Mouse (Mus musculus) intestine, embryonic 15.5 days (tissue): ENCODE measurements around the gene Mmp2. TPM values are rescaled to one million over a fixed set of nuclear protein-coding genes. Genes with fewer than 3 reads are reported as not detected.

Experiments
- ATAC-seq: fragments of 200-750 bp; cut with Nextera tagmentation; 2 replicates; pipeline ENCODE4 v1.8.0; 2017; ENCODE audit warnings: moderate TSS enrichment, moderate library complexity
- H3K27ac ChIP-seq: fragments of 300-500 bp; sonication (generic); 2 replicates; pipeline ENCODE4 v1.5.1; 2015; ENCODE audit warnings: mild to moderate bottlenecking, inconsistent platforms
- H3K27me3 ChIP-seq: fragments of 300-500 bp; sonication (generic); replicated peaks from 2 replicates; pipeline ENCODE4 v1.6.1; 2015; ENCODE audit warnings: inconsistent platforms
- H3K36me3 ChIP-seq: fragments of 300-500 bp; sonication (generic); 2 replicates; pipeline ENCODE4 v1.6.1; 2015; ENCODE audit warnings: inconsistent platforms
- H3K4me1 ChIP-seq: fragments of 300-500 bp; sonication (generic); replicated peaks from 2 replicates; pipeline ENCODE4 v1.6.1; 2015; ENCODE audit warnings: inconsistent platforms
- H3K4me2 ChIP-seq: fragments of 300-500 bp; sonication (generic); replicated peaks from 2 replicates; pipeline ENCODE4 v1.6.1; 2015; ENCODE audit warnings: mild to moderate bottlenecking, inconsistent platforms
- H3K4me3 ChIP-seq: fragments of 300-500 bp; sonication (generic); replicated peaks from 2 replicates; pipeline ENCODE4 v1.5.1; 2015; ENCODE audit warnings: inconsistent platforms
- H3K9ac ChIP-seq: fragments of 300-500 bp; sonication (generic); 2 replicates; pipeline ENCODE4 v1.6.1; 2015; ENCODE audit warnings: inconsistent platforms
- H3K9me3 ChIP-seq: fragments of 300-500 bp; sonication (generic); 2 replicates; pipeline ENCODE4 v1.6.1; 2016; ENCODE audit warnings: inconsistent platforms
- WGBS: fragments of 180-500 bp; shearing (Covaris S2); methylation state at CpG from one replicate; pipeline ENCODE4 v1.1.7; 2015; 5-methylcytosine and 5-hydroxymethylcytosine counted together
- polyA plus RNA-seq: library from polyadenylated mRNA; unstranded; fragments of >200 nt; fragmentation: Nextera tagmentation; extraction: Ambion mirVana; gene quantifications from 2 replicates; pipeline ENCODE4 v1.2.1, GENCODE M21; 2015

Mmp2 gene
- polyA plus RNA-seq, 1 experiment from 2014 or later, result 159 TPM

GRCm38 (mm10) chr8:92817928-92818818, 8.9 kb upstream of the Mmp2 start:
- Histone ChIP-seq H3K9ac (no peak overlapping the region), H3K4me2 (no peak overlapping the region), H3K27me3 (no peaks in the 10 kb centered on the region), H3K4me1 (no peaks in the 10 kb centered on the region), H3K9me3 (no peaks in the 10 kb centered on the region), H3K36me3 (no peaks in the 10 kb centered on the region), H3K4me3 (no peak overlapping the region), H3K27ac (no peak overlapping the region)
- ATAC-seq, result peak; percentile 89
- WGBS, result 17% methylated on average over 6 of the region's 6 CpGs

GRCm38 (mm10) chr8:92821151-92821550, 5.9 kb upstream of the Mmp2 start:
- Histone ChIP-seq H3K36me3 (no peaks in the 10 kb centered on the region), H3K4me3 (no peak overlapping the region), H3K27ac (no peak overlapping the region), H3K9me3 (no peaks in the 10 kb centered on the region), H3K27me3 (no peaks in the 10 kb centered on the region), H3K4me2 (no peak overlapping the region), H3K4me1 (peaks cover 2% of the 10 kb centered on the region; the same call in 1 of the 2 replicates), H3K9ac (no peak overlapping the region)
- ATAC-seq, result no peak

- Histone ChIP-seq H3K27me3 (peaks cover 4% of the 10 kb centered on the region; the same call in 1 of the 2 replicates), H3K4me3 (no peak overlapping the region), H3K4me2 (no peak overlapping the region), H3K36me3 (no peaks in the 10 kb centered on the region), H3K9me3 (no peaks in the 10 kb centered on the region), H3K9ac (no peak overlapping the region), H3K4me1 (peaks cover 4% of the 10 kb centered on the region; the same call in 1 of the 2 replicates), H3K27ac (no peak overlapping the region)
- WGBS, result 52% methylated on average over 5 of the region's 5 CpGs
- ATAC-seq, result no peak
Measured at GRCm38 (mm10) chr8:92822386-92822785, 4.7 kb upstream of the Mmp2 start.

- Histone ChIP-seq H3K4me3 (no peak overlapping the region), H3K27me3 (peaks cover 6% of the 10 kb centered on the region; the same call in 1 of the 2 replicates), H3K36me3 (no peaks in the 10 kb centered on the region), H3K4me1 (peaks cover 4% of the 10 kb centered on the region; the same call in 1 of the 2 replicates), H3K27ac (no peak overlapping the region), H3K4me2 (no peak overlapping the region), H3K9ac (no peak overlapping the region), H3K9me3 (no peaks in the 10 kb centered on the region)
- no peak for ATAC-seq
- 45% methylated on average over 4 of the region's 4 CpGs for WGBS
Measured at GRCm38 (mm10) chr8:92825991-92826390, 1.1 kb upstream of the Mmp2 start.

GRCm38 (mm10) chr8:92828251-92828743, 1.2 kb downstream of the Mmp2 start:
- WGBS, result 22% methylated on average over 15 of the region's 15 CpGs
- Histone ChIP-seq H3K27me3 (peaks cover 6% of the 10 kb centered on the region; the same call in 1 of the 2 replicates), H3K9ac (no peak overlapping the region), H3K4me1 (peaks cover 4% of the 10 kb centered on the region; the same call in 1 of the 2 replicates), H3K27ac (peak overlapping the region; percentile 95), H3K36me3 (no peaks in the 10 kb centered on the region), H3K4me2 (peak overlapping the region; percentile 70), H3K9me3 (no peaks in the 10 kb centered on the region), H3K4me3 (peak overlapping the region; percentile 51)
- peak; percentile 79 for ATAC-seq

GRCm38 (mm10) chr8:92834065-92834731, 7.1 kb downstream of the Mmp2 start:
- no peaks in the 10 kb centered on the region for H3K27me3 ChIP-seq
- H3K4me1 ChIP-seq, result no peaks in the 10 kb centered on the region
- H3K27ac ChIP-seq, result no peak overlapping the region
- no peak overlapping the region for H3K4me2 ChIP-seq
- H3K36me3 ChIP-seq, result peaks cover 3% of the 10 kb centered on the region; the same call in 1 of the 2 replicates
- WGBS, result 31% methylated on average over 5 of the region's 5 CpGs
- no peaks in the 10 kb centered on the region for H3K9me3 ChIP-seq
- H3K4me3 ChIP-seq, result no peak overlapping the region
- ATAC-seq, result no peak
- no peak overlapping the region for H3K9ac ChIP-seq

GRCm38 (mm10) chr8:92834786-92835500, 7.9 kb downstream of the Mmp2 start:
- Histone ChIP-seq H3K4me1 (no peaks in the 10 kb centered on the region), H3K27ac (no peak overlapping the region), H3K9me3 (no peaks in the 10 kb centered on the region), H3K4me3 (no peak overlapping the region), H3K36me3 (peaks cover 3% of the 10 kb centered on the region; the same call in 1 of the 2 replicates), H3K9ac (no peak overlapping the region), H3K4me2 (no peak overlapping the region), H3K27me3 (no peaks in the 10 kb centered on the region)
- no peak for ATAC-seq
- 68% methylated on average over 11 of the region's 11 CpGs for WGBS

GRCm38 (mm10) chr8:92835901-92836300, 8.8 kb downstream of the Mmp2 start:
- no peaks in the 10 kb centered on the region for H3K27me3 ChIP-seq
- WGBS, result 94% methylated on average over 11 of the region's 11 CpGs
- H3K9ac ChIP-seq, result no peak overlapping the region
- H3K27ac ChIP-seq, result no peak overlapping the region
- H3K36me3 ChIP-seq, result peaks cover 3% of the 10 kb centered on the region; the same call in 1 of the 2 replicates
- H3K9me3 ChIP-seq, result no peaks in the 10 kb centered on the region
- no peaks in the 10 kb centered on the region for H3K4me1 ChIP-seq
- H3K4me2 ChIP-seq, result no peak overlapping the region
- H3K4me3 ChIP-seq, result no peak overlapping the region
- ATAC-seq, result no peak

- H3K9ac ChIP-seq, result no peak overlapping the region
- no peaks in the 10 kb centered on the region for H3K9me3 ChIP-seq
- ATAC-seq, result no peak
- no peak overlapping the region for H3K4me2 ChIP-seq
- H3K27ac ChIP-seq, result no peak overlapping the region
- no peaks in the 10 kb centered on the region for H3K27me3 ChIP-seq
- H3K36me3 ChIP-seq, result peaks cover 3% of the 10 kb centered on the region; the same call in 1 of the 2 replicates
- H3K4me1 ChIP-seq, result no peaks in the 10 kb centered on the region
- WGBS, result 88% methylated on average over 3 of the region's 3 CpGs
- H3K4me3 ChIP-seq, result no peak overlapping the region
Measured at GRCm38 (mm10) chr8:92838616-92839015, 11.5 kb downstream of the Mmp2 start.

- 88% methylated on average over 8 of the region's 8 CpGs for WGBS
- no peak overlapping the region for H3K4me3 ChIP-seq
- no peak overlapping the region for H3K4me2 ChIP-seq
- no peaks in the 10 kb centered on the region for H3K4me1 ChIP-seq
- ATAC-seq, result no peak
- H3K27me3 ChIP-seq, result no peaks in the 10 kb centered on the region
- no peak overlapping the region for H3K27ac ChIP-seq
- H3K9ac ChIP-seq, result no peak overlapping the region
- H3K9me3 ChIP-seq, result no peaks in the 10 kb centered on the region
- H3K36me3 ChIP-seq, result peaks cover 3% of the 10 kb centered on the region; the same call in 1 of the 2 replicates
Measured at GRCm38 (mm10) chr8:92839161-92839560, 12.1 kb downstream of the Mmp2 start.

GRCm38 (mm10) chr8:92839876-92840275, 12.8 kb downstream of the Mmp2 start:
- Histone ChIP-seq H3K27me3 (no peaks in the 10 kb centered on the region), H3K4me3 (no peak overlapping the region), H3K9ac (no peak overlapping the region), H3K36me3 (peaks cover 3% of the 10 kb centered on the region; the same call in 1 of the 2 replicates), H3K27ac (no peak overlapping the region), H3K4me1 (no peaks in the 10 kb centered on the region), H3K4me2 (no peak overlapping the region), H3K9me3 (no peaks in the 10 kb centered on the region)
- no peak for ATAC-seq
- 89% methylated on average over 7 of the region's 7 CpGs for WGBS

GRCm38 (mm10) chr8:92846684-92847083, 19.6 kb downstream of the Mmp2 start:
- Histone ChIP-seq H3K27ac (0 out of 2 replicates have a peak overlapping the region, but pooled peaks have one; percentile 24), H3K4me3 (no peak overlapping the region)

More at GRCm38 (mm10) chr8:92846684-92847083, 19.6 kb downstream of the Mmp2 start:
- Histone ChIP-seq H3K9ac (no peak overlapping the region), H3K4me1 (peaks cover 19% of the 10 kb centered on the region; the same call in 1 of the 2 replicates), H3K9me3 (no peaks in the 10 kb centered on the region), H3K27me3 (no peaks in the 10 kb centered on the region), H3K4me2 (no peak overlapping the region), H3K36me3 (no peaks in the 10 kb centered on the region)
- no peak for ATAC-seq
- WGBS, result 18% methylated on average over 3 of the region's 3 CpGs
